ENCODE assay signal across 8 mouse cellular contexts in genomic region chr17:10493124-10493523, GRCm38 (mm10).
DNase-seq lines count a peak whose midpoint lies in the region; ATAC-seq lines count a peak whose summit lies in the region.

No protein-coding gene starts in this region.

- no peak overlapping the region for H3K27ac ChIP-seq in intestine, embryonic 15.5 days
- H3K27ac ChIP-seq in intestine, embryonic 16.5 days (ENCODE audit: low read length) = no peak overlapping the region

- peak; percentile 24; the same call in 1 of the 2 replicates for ATAC-seq in intestine, embryonic 15.5 days
- ATAC-seq in intestine, embryonic 16.5 days = no peak

- H3K4me3 ChIP-seq in intestine, embryonic 15.5 days (replicated peaks) = no peak overlapping the region
- H3K4me3 ChIP-seq in intestine, embryonic 16.5 days (ENCODE audit: low read length) = no peak overlapping the region

- H3K27me3 ChIP-seq in intestine, embryonic 15.5 days (replicated peaks) = no peaks in the 10 kb centered on the region
- H3K27me3 ChIP-seq in intestine, embryonic 16.5 days (replicated peaks; ENCODE audit: control insufficient read depth, insufficient read depth, low read length) = no peaks in the 10 kb centered on the region

- H3K9ac ChIP-seq in intestine, embryonic 15.5 days = no peak overlapping the region
- no peak overlapping the region for H3K9ac ChIP-seq in intestine, embryonic 16.5 days (ENCODE audit: low read depth, low read length)

- WGBS in intestine, embryonic 15.5 days = 46% methylated on average over 3 of the region's 3 CpGs
- WGBS in intestine, embryonic 16.5 days = 53% methylated on average over 3 of the region's 3 CpGs

- no peaks in the 10 kb centered on the region for H3K9me3 ChIP-seq in intestine, embryonic 15.5 days
- no peaks in the 10 kb centered on the region for H3K9me3 ChIP-seq in intestine, embryonic 16.5 days (ENCODE audit: control insufficient read depth, low read length)

- peak; percentile 71 for DNase-seq in adrenal gland, adult 2 months
- DNase-seq in frontal cortex, adult 2 months (ENCODE audit: extremely low spot score in 1 of 2, low spot score in 1 of 2) = peak; percentile 31 to 57
- DNase-seq in kidney, adult 18-20 months = peak; percentile 42
- DNase-seq in lung, postnatal 10 days = peak; percentile 61
- DNase-seq in spleen, postnatal 10 days (ENCODE audit: low spot score in 2 of 2) = no peak
- no peak for DNase-seq in urinary bladder, postnatal 14 days (ENCODE audit: low spot score)

- H3K4me1 ChIP-seq in intestine, embryonic 15.5 days (replicated peaks) = peaks cover 7% of the 10 kb centered on the region; the same call in 1 of the 2 replicates
- H3K4me1 ChIP-seq in intestine, embryonic 16.5 days (ENCODE audit: control insufficient read depth, insufficient read depth, low read length) = 0 out of 2 replicates have a peak, but pooled peaks cover 2% of the 10 kb centered on the region

- H3K36me3 ChIP-seq in intestine, embryonic 15.5 days = no peaks in the 10 kb centered on the region
- H3K36me3 ChIP-seq in intestine, embryonic 16.5 days (ENCODE audit: control insufficient read depth, insufficient read depth, low read length) = no peaks in the 10 kb centered on the region

- H3K4me2 ChIP-seq in intestine, embryonic 15.5 days (replicated peaks) = no peak overlapping the region
- no peak overlapping the region for H3K4me2 ChIP-seq in intestine, embryonic 16.5 days (ENCODE audit: low read depth, low read length)

Comparison
In these comparisons a context has a peak if more than half of its experiments do, and no peak if none do; other contexts are left out.
1. DNase-seq: peak in adrenal gland, adult 2 months (single experiment), frontal cortex, adult 2 months (2 of 2), kidney, adult 18-20 months (single experiment) and lung, postnatal 10 days (single experiment); none in spleen, postnatal 10 days (0 of 2) and urinary bladder, postnatal 14 days (single experiment).